Mouse (Mus musculus) erythroblast, embryonic 14.5 days (primary cell): ENCODE results near the gene Tm7sf2. TPM values are rescaled to one million over a fixed set of nuclear protein-coding genes. Genes with fewer than 3 reads are reported as not detected.

Experiments used
- H3K27me3 ChIP-seq: 2 replicates; pipeline ENCODE4 v1.6.1; 2012; ENCODE audit warnings: inconsistent platforms; ENCODE audit not compliant: control insufficient read depth
- H3K36me3 ChIP-seq: 2 replicates; pipeline ENCODE4 v1.6.1; 2012; ENCODE audit warnings: mild to moderate bottlenecking, inconsistent platforms; ENCODE audit not compliant: control insufficient read depth
- H3K4me1 ChIP-seq: 2 replicates; pipeline ENCODE4 v1.6.1; 2012; ENCODE audit warnings: inconsistent platforms; ENCODE audit not compliant: control insufficient read depth
- H3K4me3 ChIP-seq: replicated peaks from 2 replicates; pipeline ENCODE3; 2012; ENCODE audit warnings: moderate library complexity, mild to moderate bottlenecking, inconsistent platforms
- H3K9me3 ChIP-seq: 2 replicates; pipeline ENCODE4 v1.6.1; 2012; ENCODE audit warnings: low read length, inconsistent platforms, mixed read lengths; ENCODE audit not compliant: control insufficient read depth
- GATA1 ChIP-seq: IDR thresholded peaks from 2 replicates; pipeline ENCODE4 v1.6.1; 2012; ENCODE audit warnings: low read length, inconsistent platforms, mixed read lengths
- TAL1 ChIP-seq: IDR thresholded peaks from 3 replicates; pipeline ENCODE4 v1.6.1; 2012; ENCODE audit warnings: low read length, inconsistent platforms, mixed read lengths
- polyA plus RNA-seq: library from polyadenylated mRNA; stranded (reverse); fragments of >175 nt; gene quantifications from 2 replicates; pipeline ENCODE4 v1.2.3, GENCODE M21; 2012

The Tm7sf2 gene
- polyA plus RNA-seq, 1 experiment, result 1.4 TPM

DNA sequence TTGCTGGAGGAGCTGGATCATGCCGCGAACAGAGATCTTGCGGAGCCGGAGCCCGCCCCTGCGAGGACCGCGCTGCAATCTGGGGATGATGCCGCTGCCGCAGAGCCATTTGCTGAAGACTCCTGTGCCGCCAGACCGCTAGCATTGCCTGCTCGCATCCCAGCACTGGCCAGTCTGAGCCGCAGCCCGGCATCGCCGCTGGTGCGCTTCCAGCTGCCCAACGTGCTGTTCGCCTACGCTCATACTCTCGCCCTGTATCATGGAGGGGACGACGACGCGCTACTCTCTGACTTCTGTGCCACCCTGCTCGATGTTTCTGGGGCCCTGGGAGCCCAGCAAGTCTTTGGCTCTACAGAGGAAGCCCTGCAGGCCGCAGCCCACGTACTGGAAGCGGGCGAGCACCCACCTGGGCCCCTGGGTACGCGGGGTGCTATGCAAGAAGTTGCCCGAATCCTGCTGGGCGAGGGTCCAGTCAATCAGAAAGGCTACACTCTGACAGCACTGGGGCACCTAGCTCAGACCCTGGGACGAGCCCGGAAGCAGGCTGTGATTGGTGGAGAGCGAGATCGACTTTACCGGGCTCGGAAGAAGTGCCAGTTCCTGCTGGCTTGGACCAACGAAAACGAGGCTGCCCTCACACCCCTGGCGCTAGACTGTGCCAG lies 6.4 kb downstream of the Tm7sf2 start:
- Histone ChIP-seq H3K27me3 (no peaks in the 10 kb centered on the region), H3K4me1 (peaks cover 56% of the 10 kb centered on the region), H3K9me3 (no peaks in the 10 kb centered on the region), H3K36me3 (peaks cover 35% of the 10 kb centered on the region), H3K4me3 (peak overlapping the region; percentile 70)
- TF ChIP-seq GATA1 (no peak), TAL1 (no peak)

DNA sequence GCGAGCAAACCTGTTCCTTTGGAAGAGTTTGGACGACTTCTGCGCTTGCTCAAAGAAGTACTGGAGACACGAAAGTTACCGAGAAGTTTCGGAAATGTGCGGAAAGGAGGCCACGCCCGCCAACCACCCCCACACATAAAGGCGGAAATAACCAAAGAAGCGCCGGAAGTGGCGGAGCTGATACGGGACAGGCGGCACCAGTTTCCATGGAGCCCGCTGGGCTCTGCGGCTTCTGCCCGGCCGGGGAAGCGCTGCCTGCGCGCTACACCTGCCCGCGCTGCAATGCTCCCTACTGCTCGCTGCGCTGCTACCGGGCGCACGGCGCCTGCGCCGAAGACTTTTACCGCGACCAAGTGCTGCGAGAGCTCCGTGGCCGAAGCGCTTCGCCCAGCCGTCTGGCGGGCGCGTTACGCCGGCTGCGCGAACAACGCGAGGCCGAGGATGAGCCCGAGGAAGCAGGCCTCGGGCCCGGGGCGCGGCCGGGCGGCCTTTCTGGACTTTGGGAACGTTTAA lies 7.1 kb downstream of the Tm7sf2 start, which contains the start of gene Znhit2:
TSS of gene Znhit2 (plus strand) at position 172 of the 513 bp plus-strand sequence.
- Histone ChIP-seq H3K36me3 (peaks cover 42% of the 10 kb centered on the region), H3K4me1 (peaks cover 56% of the 10 kb centered on the region), H3K4me3 (peak within 1 kb of the TSS; percentile 70), H3K27me3 (no peaks in the 10 kb centered on the region), H3K9me3 (no peaks in the 10 kb centered on the region)
- TF ChIP-seq GATA1, result peak; percentile 81
- TF ChIP-seq TAL1, result no peak

DNA sequence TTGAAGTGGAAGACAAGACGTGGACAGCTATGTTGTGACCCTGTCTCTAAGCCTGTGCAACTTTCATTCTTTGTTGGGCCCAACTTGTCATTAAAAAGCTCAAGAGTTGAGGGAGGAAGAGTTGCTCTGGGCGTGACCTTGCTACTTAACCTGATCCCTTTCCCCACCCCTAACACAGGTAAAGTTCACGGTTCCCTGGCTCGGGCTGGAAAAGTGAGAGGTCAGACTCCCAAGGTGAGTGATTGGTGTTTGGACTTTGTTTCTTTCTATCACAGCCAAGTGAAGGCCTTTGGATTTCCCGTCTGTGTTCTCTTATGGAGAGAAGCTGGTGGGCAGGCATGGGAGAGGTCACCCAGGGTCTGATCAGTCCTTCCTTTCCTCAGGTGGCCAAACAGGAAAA lies 9.2 kb downstream of the Tm7sf2 start:
- no peak for TF ChIP-seq TAL1
- TF ChIP-seq GATA1, result no peak
- Histone ChIP-seq H3K4me3 (peak overlapping the region; percentile 100), H3K4me1 (peaks cover 64% of the 10 kb centered on the region), H3K9me3 (no peaks in the 10 kb centered on the region), H3K36me3 (peaks cover 60% of the 10 kb centered on the region), H3K27me3 (no peaks in the 10 kb centered on the region)

DNA sequence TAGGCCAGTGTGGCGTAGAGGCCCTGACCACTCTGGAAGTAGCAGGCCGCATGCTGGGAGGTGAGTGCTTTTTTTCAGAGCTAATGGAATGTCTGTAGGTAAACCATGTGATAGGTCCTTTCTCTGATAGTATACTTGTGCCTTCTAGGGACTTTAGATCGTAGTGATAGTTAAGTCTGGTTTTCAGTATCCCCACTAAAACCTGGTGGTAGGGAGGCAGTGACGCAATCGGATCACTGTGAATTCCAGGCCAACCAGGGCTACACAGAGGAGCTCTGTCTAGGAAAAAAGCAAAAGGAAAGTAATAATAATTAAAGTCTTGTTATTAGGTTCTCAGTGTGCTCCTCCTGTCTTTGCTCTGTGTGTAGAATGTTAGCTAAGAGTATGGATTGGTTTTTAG lies 9.7 kb downstream of the Tm7sf2 start:
- TF ChIP-seq TAL1 (no peak), GATA1 (no peak)
- Histone ChIP-seq H3K4me3 (peak overlapping the region; percentile 100), H3K4me1 (peaks cover 61% of the 10 kb centered on the region)

DNA sequence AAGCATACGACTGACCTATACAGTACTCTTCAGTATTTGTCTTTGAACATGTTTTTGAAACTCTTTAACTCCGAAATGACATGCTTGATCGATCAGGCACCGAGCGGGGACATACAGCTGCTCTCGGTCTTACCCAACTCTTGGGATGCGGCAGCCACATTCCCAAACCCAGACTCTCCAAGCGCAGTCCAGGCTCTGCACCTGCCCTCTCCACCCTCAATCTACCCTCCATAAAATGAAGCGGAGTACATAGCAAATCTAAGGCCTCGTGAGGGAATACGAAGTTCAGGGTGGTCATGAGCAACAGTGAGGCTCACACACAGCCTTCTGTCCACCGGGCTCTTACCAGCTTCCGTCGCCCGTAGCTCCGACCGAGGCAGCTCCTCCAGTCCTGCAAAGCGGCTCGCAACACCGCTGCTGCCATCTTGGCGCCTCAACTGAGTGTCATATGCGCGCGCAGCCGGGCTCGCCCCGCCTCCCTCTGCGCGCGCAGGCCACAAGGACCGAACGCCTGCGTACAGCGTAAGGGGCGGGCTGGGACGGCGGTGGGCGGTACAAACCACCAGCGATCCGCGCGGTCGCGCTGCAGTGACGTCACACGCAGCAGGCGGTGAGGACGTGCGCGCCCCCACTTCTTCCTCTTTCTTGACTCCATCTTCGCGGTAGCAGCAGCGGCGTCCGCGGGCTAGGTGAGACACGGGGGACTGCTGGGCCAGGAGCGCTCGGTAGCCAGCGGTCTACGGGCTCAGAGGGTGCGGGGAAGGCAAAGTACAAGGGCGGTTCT lies 10.7 kb downstream of the Tm7sf2 start, which contains the start of the genes Mrpl49 and Fau:
TSS of gene Mrpl49 (minus strand) at position 473 of the 784 bp plus-strand sequence.
TSS of gene Fau (plus strand) at position 532 of the 784 bp plus-strand sequence.
- H3K4me1 ChIP-seq, result peaks cover 56% of the 10 kb centered on the region
- no peaks in the 10 kb centered on the region for H3K27me3 ChIP-seq
- no peaks in the 10 kb centered on the region for H3K9me3 ChIP-seq
- no peak for TF ChIP-seq GATA1
- TF ChIP-seq TAL1, result no peak
- H3K36me3 ChIP-seq, result peaks cover 62% of the 10 kb centered on the region
- H3K4me3 ChIP-seq, result peak within 1 kb of the TSS; percentile 100

More for the DNA sequence above, 9.7 kb downstream of the Tm7sf2 start:
- no peaks in the 10 kb centered on the region for H3K27me3 ChIP-seq
- peaks cover 60% of the 10 kb centered on the region for H3K36me3 ChIP-seq
- H3K9me3 ChIP-seq, result no peaks in the 10 kb centered on the region

DNA sequence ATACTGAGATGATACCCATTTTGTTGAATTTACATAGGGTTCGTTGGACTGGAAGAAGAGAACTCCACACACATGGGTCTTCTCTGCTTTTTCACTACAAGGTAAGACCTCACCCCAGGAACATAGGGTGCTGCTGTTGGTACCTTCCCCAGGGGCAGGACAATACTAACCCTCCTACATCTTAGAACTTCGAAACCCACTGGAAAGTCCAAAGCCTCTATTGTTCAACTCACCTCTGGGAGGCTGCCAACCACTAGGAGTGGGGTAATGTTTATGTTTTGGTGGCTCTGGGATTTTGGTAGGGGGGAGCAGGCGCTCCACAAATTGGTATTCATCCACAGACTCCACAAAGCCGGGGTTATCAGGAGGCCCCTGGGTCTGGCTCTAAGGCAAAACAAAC lies 11.5 kb downstream of the Tm7sf2 start:
- Histone ChIP-seq H3K9me3 (no peaks in the 10 kb centered on the region), H3K4me3 (peak overlapping the region; percentile 100), H3K4me1 (peaks cover 48% of the 10 kb centered on the region), H3K27me3 (no peaks in the 10 kb centered on the region), H3K36me3 (peaks cover 66% of the 10 kb centered on the region)
- TF ChIP-seq GATA1 (no peak), TAL1 (no peak)

DNA sequence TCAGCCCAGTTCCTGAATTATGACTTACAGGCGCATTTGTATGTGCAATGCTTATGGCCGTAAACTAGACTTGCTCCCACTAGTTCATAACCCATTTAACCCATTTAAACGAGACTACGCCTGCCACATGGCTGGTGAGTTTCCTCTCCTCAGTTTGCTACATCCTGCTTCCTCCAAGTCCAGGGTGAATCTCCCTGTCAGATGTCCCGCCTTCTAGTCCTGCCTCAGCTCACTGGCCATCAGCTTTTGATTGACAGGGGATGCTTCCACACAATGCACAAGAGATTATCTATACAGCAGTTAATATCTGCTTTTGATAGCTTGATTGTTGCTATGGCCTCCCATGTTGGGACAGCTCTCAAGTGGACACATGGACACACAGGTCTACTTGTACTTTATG lies 13.9 kb downstream of the Tm7sf2 start:
- H3K9me3 ChIP-seq, result no peaks in the 10 kb centered on the region
- TF ChIP-seq TAL1, result no peak
- TF ChIP-seq GATA1, result no peak
- H3K27me3 ChIP-seq, result no peaks in the 10 kb centered on the region
- H3K36me3 ChIP-seq, result peaks cover 89% of the 10 kb centered on the region
- H3K4me1 ChIP-seq, result peaks cover 52% of the 10 kb centered on the region
- H3K4me3 ChIP-seq, result no peak overlapping the region

DNA sequence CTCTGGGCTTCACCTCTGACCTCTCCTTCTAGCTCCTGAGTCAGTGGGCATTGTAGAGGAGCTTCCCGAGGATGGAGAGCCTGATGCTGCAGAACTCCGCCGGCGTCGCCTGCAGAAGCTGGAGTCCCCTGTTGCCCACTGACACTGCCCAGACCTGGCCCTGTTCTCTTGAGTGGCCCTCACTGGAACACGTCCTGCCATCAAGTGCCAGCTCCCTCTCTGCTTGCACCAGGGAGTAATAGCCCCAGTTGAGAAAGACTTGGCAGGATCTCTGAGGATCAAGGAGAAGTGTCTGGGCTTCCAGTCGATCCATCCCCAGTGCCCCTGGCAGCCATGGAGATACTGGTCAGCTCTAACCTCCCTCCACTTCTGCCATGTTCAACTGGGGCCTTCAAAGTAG lies 15.7 kb downstream of the Tm7sf2 start:
- Histone ChIP-seq H3K4me1 (peaks cover 61% of the 10 kb centered on the region), H3K4me3 (no peak overlapping the region), H3K27me3 (no peaks in the 10 kb centered on the region), H3K36me3 (peaks cover 91% of the 10 kb centered on the region), H3K9me3 (no peaks in the 10 kb centered on the region)
- TF ChIP-seq TAL1 (no peak), GATA1 (no peak)
